Mouse (Mus musculus) natural killer cell, adult 2 months (primary cell): ENCODE results near the gene Gsg1l.

ENCODE experiments used
- DNase-seq, 2 experiments: peaks; one replicate each; pipeline ENCODE4 v3.0.0; 2022; ENCODE audit warnings: low spot score in 2 of 2

The Gsg1l gene

GRCm38 (mm10) chr7:126031598-126032364, 50.4 kb downstream of the Gsg1l start:
- no peak for DNase-seq

GRCm38 (mm10) chr7:126027410-126027809, 54.8 kb downstream of the Gsg1l start:
- peak in 1 of 2 experiments; percentile 32 for DNase-seq

GRCm38 (mm10) chr7:126026600-126026999, 55.6 kb downstream of the Gsg1l start:
- no peak for DNase-seq

GRCm38 (mm10) chr7:126019966-126020365, 62.2 kb downstream of the Gsg1l start:
- no peak for DNase-seq

- DNase-seq: no peak
These were observed 62.9 kb downstream of the Gsg1l start for GRCm38 (mm10) chr7:126019321-126019720.

GRCm38 (mm10) chr7:126017455-126017854, 64.8 kb downstream of the Gsg1l start:
- no peak for DNase-seq

- DNase-seq: no peak
These were observed 69.7 kb downstream of the Gsg1l start for GRCm38 (mm10) chr7:126012325-126013021.

- no peak for DNase-seq
These were observed 73.4 kb downstream of the Gsg1l start for GRCm38 (mm10) chr7:126008789-126009148.

- DNase-seq: no peak
These were observed 73.9 kb downstream of the Gsg1l start for GRCm38 (mm10) chr7:126008139-126008788.

GRCm38 (mm10) chr7:126007132-126007910, 74.9 kb downstream of the Gsg1l start:
- no peak for DNase-seq

GRCm38 (mm10) chr7:126005274-126005673, 76.9 kb downstream of the Gsg1l start:
- no peak for DNase-seq

- no peak for DNase-seq
These were observed 80.5 kb downstream of the Gsg1l start for GRCm38 (mm10) chr7:126001683-126002082.

- DNase-seq: no peak
These were observed 82.3 kb downstream of the Gsg1l start for GRCm38 (mm10) chr7:125999921-126000320.

- no peak for DNase-seq
These were observed 86.1 kb downstream of the Gsg1l start for GRCm38 (mm10) chr7:125996151-125996550.

GRCm38 (mm10) chr7:125992356-125992891, 89.8 kb downstream of the Gsg1l start:
- no peak for DNase-seq

GRCm38 (mm10) chr7:125991846-125992245, 90.4 kb downstream of the Gsg1l start:
- no peak for DNase-seq

GRCm38 (mm10) chr7:125989969-125990368, 92.2 kb downstream of the Gsg1l start:
- DNase-seq: no peak

GRCm38 (mm10) chr7:125989489-125989888, 92.7 kb downstream of the Gsg1l start:
- DNase-seq: no peak

- DNase-seq: no peak
These were observed 93.9 kb downstream of the Gsg1l start for GRCm38 (mm10) chr7:125988326-125988725.

GRCm38 (mm10) chr7:125987117-125987516, 95.1 kb downstream of the Gsg1l start:
- no peak for DNase-seq

GRCm38 (mm10) chr7:125985565-125985964, 96.6 kb downstream of the Gsg1l start:
- DNase-seq: no peak
